Mouse (Mus musculus): ENCODE data around the gene Ccl26. TPM values are rescaled to one million over a fixed set of nuclear protein-coding genes. Genes with fewer than 3 reads are reported as not detected.

The Ccl26 gene
- total RNA-seq, 2 experiments from 2014 or later, result not detected

Other genes starting within 250 kb of the Ccl26 start
- under 1 TPM in 1 of 2 experiments, not detected in 1; 0.31 TPM for gene Fkbp6, start 213.5 kb downstream of the Ccl26 start, total RNA-seq (2021)
- not detected for gene Trim50, start 210.3 kb downstream of the Ccl26 start, total RNA-seq (2021)
- 10 to 100 TPM; 20.8 to 24.0 TPM for gene Nsun5, start 193.6 kb downstream of the Ccl26 start, total RNA-seq (2021)
- gene Pom121, start 169.0 kb downstream of the Ccl26 start, total RNA-seq (2021), result 10 to 100 TPM; 48.9 to 51.7 TPM
- 10 to 100 TPM; 37.9 to 39.2 TPM for gene Hip1, start 18.4 kb downstream of the Ccl26 start, total RNA-seq (2021)
- under 1 TPM in 1 of 2 experiments, not detected in 1; 0.54 TPM for gene Ccl24, start 9.5 kb upstream of the Ccl26 start, total RNA-seq (2021)
- 10 to 100 TPM; 80.1 to 81.0 TPM for gene Rhbdd2, start 69.0 kb upstream of the Ccl26 start, total RNA-seq (2021)
- gene Por, start 106.5 kb upstream of the Ccl26 start, total RNA-seq (2021), result 100 to 1,000 TPM in 1 of 2 experiments, 10 to 100 TPM in 1; 100.0 to 102 TPM
- 10 to 100 TPM; 16.3 to 20.4 TPM for gene Tmem120a, start 180.9 kb upstream of the Ccl26 start, total RNA-seq (2021)
- gene Styxl1, start 214.8 kb upstream of the Ccl26 start, total RNA-seq (2021), result under 1 TPM in 1 of 2 experiments, not detected in 1; 0.40 TPM
- 100 to 1,000 TPM; 397 to 426 TPM for gene Mdh2, start 214.9 kb upstream of the Ccl26 start, total RNA-seq (2021)
- gene Srrm3, start 243.3 kb upstream of the Ccl26 start, total RNA-seq (2021), result 10 to 100 TPM; 62.7 to 81.7 TPM

Measured in layer of hippocampus, postnatal 25 days (tissue).